Mouse (Mus musculus): ENCODE measurements at regions not wholly inside any gene's neighbourhood (a gene's known extent, or its start where the extent isn't known, plus 50 kb on each side); places are given as distances from the start of the nearest gene placed in this dataset.

DNA sequence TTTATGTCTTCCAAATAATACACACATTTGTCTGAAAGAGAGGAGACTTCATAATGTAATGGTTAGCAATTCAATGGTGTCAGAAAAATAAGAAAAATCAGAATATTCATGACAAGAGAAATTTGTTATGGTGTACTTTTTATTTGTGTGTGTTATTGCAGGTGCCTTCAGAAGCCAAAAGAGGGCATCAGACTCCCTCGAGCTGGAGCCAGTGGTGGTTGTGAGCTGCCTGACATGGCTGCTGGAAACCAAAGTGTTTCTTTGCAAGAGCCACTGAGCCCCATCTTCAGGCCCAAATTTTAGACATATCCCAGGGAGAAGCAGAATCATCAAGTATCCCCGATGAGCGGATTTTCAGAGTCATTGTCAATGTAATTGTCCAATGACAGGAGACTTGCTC lies 81.9 kb downstream of the Tm2d3 start:
- DNase-seq (ENCODE audit: low spot score) = peak; percentile 7

DNA sequence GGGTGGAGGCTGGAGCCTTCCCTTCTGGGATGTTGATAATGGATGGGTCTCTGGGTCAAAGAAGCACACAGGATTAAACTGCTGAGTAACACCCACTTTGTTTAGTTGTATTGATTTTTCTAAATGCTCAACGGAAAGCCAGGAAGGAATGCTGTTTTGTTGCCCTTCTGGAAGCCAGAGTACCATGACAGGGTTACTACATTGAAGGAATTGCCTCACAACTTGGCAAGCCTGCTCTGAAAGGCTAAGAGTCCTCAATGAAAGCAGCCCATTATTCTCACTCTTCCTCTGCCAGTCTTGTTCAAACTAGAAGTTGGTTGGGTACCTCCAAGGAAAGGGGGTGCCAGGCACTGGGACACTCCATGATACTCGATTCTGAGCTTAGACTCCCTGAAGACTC lies 83.0 kb downstream of the Tm2d3 start:
- no peak for DNase-seq (ENCODE audit: low spot score)

DNA sequence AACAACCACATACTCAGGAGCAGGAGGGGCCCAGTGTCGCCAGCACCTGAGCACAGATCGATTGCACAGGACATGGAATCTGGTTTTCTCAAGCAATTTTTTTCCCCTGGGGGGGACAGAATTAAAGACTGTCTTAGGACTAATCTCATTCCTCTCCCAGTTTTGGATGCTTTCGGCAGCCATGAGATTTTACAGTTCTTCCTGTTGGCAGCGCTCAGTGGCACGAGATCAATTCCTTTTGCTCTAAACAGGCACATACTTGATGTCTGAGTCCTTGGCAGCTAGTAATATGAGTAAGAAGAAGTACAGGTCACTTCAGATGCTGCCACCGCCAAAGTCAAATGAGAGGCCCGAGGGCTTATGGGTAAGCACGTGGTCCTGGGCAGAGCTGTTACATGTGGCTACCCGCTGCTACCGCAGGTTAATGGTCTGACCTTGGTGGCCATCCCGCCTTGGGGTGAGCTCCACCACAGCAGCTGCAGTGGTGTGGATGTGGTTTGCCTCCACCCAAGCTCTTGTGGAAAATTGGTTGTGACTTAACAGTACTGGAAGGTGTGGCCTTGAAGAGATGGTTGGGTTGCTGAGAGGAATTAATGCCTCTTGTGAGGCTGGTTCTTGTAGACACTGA lies 83.5 kb downstream of the Tm2d3 start:
- DNase-seq (ENCODE audit: low spot score) = no peak

DNA sequence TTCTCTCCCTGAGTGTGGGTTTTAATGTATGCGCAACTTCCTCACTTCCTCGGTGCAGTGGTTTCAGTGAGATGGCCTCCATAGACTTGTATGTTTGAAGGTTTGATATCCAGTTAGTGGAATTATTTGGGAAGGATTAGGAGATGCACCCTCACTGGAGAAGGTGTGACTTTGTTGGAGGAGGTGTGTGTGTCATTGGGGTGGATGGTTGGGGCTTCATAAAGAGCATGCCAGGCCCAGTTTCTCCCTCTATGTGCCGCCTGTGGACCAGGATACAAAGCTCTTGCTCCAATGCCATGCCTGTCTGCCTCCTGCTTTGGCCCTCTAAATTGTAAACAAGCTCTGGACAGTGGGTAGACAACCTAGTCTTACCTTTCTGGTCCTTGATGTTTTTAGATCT lies 84.0 kb downstream of the Tm2d3 start:
- no peak for DNase-seq (ENCODE audit: low spot score)

DNA sequence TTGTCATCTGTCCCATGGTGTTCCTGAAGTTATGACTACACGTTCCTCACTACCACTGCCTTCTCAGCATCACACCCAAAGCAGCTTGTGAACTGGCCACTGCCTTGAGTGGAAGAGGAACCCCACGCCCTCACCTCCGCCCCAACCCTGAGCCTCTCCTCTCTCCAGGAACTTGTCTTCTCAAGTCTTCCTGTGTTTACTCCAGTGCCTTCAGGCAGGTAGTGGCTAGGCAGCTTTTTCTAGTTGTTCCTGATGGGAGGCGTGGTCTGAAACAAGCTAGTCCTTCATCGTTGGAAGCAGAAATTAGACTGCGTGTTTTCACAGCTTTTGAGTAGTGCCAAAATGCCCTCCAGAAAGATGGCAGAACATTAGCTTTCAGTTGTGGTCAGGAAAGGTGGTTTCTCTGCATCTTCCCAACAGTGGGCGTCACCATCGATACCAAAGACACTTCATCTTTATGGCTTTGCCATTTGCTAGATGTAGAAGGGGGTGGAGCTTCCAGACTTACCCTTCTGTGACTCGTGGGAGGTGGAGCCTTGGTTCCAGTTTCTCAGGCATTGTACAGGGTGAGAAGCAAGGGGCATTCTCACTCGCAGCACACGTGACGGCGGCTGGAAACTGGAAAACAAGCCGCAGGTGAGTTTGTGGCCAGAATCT lies 81.7 kb upstream of the Pcsk6 start:
- DNase-seq (ENCODE audit: low spot score) = no peak

DNA sequence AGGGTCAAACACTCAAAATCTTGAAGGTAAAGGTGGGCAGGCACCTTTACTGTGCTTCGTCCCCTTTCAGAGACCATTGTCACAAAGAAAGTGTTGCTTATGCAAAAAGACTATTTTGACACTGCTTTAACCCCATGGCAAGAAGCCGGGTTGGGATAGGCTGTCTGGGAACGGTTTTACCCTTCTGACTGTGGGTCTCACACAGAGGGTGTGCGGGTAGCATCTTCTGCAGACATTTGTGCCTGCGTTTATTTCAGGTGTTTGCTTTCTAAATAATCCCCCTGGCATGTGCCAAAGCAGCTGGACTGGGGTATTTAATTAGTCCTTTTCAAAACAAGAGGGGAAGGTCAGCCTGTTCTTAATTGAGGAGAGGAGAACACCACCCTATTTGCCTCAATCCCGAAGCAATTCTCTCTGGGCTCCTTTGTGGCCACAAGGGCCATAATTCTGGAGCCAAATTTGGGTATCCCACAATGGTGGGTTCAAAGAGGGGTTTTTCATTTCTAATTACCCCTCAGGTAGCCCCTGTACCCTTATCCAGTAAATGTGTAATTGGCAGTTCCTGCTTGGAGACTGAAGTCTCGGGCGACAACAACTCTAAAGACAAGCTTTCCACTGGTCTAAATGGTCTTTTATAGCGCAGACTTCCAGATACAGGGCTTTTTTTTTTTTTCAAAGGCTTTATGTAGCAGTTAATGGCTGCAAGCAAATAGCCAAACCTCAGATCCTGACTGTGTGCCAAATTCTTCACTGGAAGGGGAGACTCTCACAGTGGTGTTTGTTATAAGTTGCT lies 80.8 kb upstream of the Pcsk6 start:
- no peak for DNase-seq (ENCODE audit: low spot score)

DNA sequence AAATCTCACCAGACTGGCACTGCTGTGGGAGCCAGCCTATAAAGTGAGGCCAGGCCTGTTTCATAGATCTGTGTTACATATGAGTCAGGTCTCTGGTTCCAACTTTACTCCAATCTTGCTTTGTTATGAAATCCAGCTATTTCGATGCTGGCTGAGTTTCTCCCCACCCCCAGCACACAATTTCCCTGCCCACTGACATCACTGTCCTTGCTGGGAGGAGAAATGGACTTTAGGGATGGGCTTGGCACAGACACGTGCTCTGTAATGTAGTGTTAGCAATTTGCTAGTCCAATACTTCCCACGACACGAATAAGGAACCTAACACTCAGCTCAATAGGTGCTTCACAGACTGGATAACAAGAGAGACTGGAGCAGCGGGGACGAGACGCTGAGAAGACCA lies 79.5 kb upstream of the Pcsk6 start:
- no peak for DNase-seq (ENCODE audit: low spot score)

DNA sequence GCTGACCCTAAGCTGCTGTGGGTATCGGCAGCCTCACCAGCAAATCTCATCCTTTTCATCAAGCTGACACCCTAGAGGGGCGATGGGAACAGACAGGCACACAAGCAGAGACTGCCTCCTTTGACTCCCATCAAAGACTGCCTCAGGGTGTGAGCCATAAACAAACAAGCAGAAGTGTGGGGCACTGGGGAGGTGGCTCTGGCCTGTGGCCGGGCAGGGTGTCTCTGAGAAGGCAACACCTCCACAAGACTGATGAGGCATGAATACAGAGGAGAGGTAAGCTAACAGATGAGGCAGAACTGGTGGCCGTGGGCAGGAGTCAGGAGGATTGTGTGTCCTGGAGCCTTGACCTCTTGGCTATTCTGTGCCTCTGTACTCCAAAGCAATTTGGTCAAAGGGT lies 77.8 kb upstream of the Pcsk6 start:
- DNase-seq (ENCODE audit: low spot score) = no peak

DNA sequence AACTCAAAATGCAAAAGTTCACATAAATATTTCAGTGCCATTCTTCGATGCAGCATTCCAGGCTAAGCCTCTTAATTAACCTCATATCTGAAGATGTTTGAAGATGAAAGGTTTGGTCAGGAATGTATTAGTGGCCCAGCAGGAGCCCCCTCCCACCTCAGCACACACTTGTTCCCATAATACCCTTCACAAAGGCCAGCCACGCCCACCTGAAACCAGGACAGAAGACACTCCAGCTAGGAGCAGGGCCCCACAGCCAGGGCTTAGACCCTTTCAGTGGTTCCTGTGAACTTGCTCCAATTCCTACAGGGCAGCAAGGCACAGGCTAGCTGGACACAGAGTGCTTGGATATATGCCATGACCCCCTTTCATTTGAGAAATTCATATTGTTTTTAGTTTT lies 74.6 kb upstream of the Pcsk6 start:
- DNase-seq (ENCODE audit: low spot score) = peak; percentile 41

DNA sequence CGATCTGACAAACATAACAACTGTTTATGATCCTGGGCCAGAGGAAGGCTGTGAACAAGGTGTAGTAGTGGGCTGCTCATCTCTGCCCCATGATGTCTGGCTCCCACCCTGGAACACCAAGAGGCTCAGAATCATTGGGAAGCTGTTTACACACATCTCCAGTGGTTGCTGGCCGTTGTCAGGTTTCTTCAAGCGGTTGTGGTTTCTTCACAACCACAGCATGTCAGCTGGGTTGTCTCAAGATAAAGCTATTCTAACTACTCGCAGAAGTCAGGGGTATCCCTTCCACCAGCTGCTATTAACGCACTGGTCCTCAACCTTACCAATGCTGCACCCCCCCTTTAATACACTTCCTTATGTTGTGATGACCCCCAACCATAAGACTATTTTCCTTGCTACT lies 73.7 kb upstream of the Pcsk6 start:
- DNase-seq (ENCODE audit: low spot score) = no peak

DNA sequence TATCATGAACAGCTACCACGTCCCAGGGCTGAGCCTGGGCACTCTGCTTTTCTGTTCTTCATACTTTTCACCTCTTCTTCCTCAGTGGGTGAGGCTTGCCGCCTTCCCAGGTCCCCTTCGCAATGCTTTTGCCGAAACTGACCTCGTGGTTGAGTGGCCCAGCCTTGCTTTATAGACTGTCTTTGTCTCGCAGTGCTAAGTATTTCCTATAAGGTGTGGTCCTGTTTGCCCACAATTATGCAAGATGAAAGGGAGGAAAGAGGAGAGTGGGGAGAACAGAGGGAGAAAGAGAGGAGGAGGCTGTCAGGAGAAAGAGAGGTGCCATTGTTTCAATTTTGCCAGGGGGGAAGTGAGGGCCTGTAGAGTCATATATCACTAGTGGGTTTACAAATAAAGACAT lies 71.3 kb upstream of the Pcsk6 start:
- no peak for DNase-seq (ENCODE audit: low spot score)

DNA sequence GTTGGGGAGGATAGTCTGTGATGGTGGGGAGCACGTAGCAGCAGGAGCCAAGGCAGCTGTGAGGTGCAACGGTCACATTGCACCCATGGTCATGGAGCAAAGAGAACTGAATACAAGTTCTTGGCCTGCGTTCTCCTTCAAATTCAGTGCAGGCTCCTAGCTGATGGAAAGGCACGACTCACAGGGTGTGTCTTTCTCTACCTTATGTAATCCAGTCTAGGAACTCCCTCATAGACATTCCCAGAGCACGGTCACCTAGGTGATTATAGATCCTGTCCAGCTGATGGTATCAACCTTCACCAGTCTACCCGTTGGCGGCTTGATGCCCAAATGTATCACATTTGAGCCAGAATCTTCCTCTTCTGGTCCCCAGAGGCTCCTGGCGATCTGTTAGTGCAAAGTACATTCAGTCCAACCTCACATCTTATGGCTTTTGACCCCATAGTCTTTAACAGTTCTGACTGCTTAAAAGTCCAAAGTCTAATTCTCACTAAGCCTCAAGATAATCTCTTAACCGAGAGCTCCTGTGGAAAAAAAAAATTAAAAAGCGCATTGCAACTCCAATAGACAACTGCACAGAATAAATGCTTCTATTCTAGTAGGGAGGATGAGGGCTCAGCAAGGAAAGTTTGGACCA lies 69.2 kb upstream of the Pcsk6 start:
- DNase-seq (ENCODE audit: low spot score) = no peak

DNA sequence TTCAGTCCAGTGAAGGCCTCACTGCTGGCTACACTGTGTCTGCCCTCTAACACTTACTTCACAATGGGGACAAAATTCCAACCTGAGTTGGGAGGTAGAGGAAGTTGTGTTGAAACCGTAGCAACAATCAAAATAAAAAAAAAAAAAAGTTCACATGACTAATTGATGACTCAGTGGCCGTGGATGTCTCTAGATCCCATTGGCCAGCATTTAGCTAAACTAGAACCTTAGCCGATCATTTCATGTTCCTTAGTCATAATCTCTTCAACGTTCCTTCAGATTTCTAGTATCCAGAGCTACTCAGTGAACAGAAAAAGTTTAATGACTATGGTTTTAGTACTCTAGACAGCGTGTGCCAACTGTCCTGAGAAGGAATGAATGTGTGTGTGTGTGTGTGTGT lies 59.2 kb upstream of the Pcsk6 start:
- DNase-seq (ENCODE audit: low spot score) = no peak

DNA sequence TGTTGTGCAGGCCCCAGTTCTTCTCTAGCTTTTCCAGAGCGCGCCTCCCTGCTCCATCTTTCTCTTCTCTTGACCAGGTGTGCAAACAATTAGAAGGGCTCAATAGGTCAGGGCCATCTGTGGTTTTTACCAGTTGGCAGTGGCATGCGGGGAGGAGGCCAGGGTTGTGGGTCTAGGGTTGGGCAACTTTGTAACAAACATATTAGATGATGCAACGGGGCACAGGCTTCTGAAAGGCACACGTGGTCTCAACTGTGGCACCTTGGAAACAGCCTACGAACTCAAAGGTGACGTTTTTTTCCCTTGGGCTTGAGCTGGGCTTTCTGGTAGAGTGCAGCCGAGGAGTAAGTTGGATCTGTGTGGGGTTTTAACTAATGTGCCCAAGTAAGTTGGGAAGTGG lies 58.7 kb upstream of the Pcsk6 start:
- no peak for DNase-seq (ENCODE audit: low spot score)

DNA sequence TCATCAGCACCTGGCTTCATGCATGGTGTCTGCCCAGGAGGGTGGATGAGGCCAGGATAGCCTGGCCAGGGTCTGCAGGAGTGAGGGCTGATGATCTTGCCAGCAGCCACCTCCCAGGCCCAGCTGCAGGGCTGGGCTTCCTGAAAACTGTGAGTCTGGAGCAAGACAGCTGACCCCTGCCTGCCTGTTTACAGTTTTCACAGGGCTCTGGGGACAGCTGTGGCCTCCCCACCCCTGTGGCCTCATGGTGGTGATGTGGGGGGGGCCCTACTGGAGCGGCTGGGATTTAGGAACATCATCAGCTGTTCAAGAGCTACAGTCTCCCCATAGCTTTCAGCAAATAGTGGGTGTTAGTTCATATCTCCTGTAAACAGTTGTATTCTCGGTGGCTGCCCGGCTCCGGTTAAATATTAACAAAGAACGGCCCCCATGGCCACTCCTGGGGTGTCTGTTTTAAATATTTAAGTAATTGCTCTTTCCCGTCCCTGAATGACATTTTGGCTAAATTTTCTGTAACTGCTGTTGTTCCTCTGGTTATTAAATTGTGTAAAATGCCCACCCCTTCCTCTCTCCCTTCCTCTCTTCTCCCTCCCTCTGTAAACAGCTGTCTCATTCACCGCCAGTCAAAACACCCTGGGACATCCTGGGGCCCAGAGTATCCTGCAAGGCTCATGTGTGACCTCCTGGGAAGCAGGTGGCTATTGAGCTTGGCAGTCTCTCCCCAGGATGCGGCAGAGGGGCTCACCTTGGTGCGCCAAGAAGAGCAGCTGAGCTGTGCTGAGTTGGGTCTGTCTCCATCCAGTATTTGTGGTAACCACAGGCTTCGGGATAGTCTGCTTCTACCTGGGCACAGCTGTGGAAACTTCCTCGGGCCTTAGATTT lies 57.9 kb upstream of the Pcsk6 start:
- DNase-seq (ENCODE audit: low spot score) = no peak

All from retina, embryonic 14.5 days (tissue).